Mouse (Mus musculus) embryo, embryonic 11.5 days (tissue): ENCODE measurements around the gene Fam162a.
"Not testable (repeated sequence)": the region's sequence is repeated elsewhere in the genome, so short reads cannot be mapped to it uniquely, and the experiment has no call there.

ENCODE experiments used
- DNase-seq: peaks from one replicate; pipeline ENCODE4 v3.0.0-alpha.2; 2012; ENCODE audit warnings: low read depth, low spot score

The Fam162a gene

DNA sequence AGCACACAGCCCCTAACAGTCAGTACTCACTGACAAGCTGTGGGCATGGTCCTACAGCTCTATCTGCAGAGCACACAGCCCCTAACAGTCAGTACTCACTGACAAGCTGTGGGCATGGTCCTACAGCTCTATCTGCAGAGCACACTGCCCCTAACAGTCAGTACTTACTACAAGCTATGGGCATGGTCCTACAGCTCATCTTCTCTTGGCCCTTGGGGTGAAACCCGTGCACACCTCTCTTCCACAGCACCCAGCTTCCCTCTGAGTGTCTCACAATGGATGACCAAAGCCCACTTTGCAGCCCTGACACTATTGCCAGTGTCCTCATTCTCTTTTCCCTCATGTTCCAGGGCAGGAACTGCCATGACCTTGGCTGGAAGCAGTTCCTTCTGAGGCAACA is 8.9 kb downstream of the Fam162a start:
- DNase-seq, result not testable (repeated sequence)

DNA sequence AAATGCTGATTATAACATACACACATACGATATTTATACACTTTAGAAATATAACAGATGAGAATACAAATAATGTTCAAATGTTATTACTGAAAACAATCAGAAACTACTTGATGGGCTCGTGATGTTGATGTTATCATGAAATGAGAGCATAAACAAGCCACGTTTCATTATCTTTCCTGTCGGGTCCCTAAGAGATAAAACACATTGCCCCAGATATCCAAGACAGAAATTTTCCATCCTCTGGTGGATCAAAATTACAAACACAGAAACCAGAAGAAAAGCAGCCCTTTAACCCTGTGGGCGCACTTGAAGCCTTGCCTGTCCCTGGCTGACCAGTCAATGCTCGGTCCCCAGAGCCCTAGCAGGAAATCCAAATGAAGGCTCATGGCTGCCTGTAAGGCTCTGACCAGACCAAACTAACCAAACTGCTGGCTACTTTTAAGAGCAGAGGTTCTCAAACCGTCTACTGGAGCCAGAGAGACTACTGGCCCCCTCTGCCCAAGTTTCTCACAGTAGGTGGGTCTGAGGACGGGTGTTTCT is 13.4 kb downstream of the Fam162a start:
- no peak for DNase-seq

DNA sequence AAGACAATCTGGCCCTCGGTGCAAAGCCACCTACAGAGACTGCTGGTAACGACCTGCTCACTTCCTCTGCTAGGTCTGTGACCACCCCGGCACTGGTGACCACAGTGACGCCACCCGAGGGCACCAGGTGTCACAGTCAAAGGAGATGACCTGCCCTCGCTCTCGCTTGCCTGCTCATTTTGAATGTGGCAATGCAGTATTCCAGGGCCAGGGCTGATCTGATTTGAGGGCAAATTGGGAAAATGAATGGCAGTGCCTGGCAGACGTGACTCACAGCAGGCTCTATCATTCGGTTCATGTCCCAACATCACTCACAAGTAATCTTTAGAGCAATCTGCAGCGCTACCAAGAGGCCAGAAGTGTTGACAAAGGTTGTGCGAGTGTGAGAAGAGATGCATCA is 15.0 kb downstream of the Fam162a start:
- no peak for DNase-seq

DNA sequence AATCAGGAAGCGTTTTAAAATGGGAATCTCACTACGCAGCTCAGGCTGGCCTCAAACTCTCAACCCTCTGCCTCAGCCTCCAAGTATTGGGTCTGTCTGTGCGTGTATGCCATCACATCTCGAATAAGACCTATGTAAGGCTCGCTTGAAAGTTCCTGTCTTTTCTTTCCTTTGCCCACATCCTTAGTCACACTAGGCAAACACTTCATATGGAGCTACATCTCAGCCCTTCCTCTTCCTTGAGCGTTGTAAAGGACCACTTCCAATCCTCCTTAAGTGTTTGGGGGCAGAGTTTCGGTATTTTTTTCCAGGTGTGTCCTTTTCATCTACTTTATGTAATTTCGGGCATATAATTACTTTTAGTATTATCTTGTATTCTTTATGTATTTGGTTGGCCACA is 16.5 kb downstream of the Fam162a start:
- DNase-seq, result no peak

DNA sequence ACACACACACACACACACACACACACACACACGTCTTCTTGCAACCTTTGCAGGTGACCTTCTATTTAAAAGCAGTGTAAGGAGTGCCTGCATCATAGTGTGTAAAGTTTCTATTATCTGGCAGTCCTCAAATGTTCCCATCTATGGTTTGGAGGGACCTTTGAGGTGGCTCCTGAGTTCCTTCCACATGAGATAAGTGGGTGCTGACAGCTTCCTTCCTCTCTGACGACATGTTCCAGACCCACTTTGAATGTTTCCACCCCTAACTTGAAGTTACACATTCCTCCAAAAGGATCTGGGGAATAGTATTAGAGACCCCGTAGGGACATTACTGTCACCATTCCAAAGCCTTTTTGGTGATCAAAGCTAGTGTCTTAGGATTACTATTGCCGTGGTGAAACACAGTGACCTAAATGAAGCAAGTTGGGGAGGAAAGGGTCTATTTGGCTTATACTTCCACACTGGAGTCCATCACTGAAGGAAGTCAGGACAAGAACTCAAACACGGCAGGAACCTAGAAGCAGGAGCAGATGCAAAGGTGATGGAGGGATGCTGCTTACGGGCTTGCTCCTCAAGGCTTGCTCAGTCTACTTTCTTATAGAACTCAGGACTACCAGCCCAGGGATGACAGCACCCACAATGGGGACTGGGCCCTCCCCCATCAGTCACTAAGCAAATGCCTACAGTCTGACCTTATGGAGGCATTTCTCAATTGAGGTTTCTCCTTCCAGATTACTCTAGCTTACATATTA is 17.7 kb downstream of the Fam162a start:
- no peak for DNase-seq

DNA sequence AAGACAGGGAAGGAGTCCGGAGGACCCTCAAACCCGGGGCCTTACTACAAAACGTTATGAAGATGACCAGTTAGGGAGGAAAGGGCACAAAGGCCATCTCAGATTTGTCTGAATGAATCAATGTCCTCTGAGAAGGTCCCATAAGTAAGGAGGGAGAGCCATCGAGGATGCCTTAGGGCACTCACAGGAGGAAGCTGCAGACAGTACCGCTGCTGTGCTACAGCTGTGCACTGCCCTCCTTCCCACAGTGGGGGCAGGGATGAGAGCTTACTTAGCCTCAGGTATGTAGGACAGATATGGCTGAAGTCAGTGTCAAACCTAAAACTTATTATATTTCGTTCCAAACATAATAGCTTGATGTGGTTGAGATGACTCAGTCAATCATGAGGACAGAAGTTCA is 19.9 kb downstream of the Fam162a start:
- no peak for DNase-seq

DNA sequence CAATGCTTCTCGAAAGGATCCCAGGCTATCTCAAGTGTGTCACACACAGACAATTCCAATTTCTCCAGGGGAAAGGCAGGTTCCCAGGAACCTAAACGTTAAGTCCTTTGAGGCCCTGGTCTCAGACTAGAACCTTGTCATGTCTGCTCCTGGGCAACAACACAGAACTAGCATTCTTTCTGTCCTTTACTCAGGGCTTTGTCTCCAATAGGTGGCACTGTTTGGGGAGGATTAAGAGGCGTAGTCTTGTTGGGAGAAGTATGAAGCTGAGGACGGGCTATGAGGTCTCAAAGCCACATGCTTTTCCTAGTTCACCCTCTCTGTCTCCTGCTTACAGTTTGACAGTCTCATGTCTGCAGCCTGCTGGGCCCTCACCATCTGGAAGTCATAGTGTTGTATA is 23.9 kb downstream of the Fam162a start:
- DNase-seq, result no peak

DNA sequence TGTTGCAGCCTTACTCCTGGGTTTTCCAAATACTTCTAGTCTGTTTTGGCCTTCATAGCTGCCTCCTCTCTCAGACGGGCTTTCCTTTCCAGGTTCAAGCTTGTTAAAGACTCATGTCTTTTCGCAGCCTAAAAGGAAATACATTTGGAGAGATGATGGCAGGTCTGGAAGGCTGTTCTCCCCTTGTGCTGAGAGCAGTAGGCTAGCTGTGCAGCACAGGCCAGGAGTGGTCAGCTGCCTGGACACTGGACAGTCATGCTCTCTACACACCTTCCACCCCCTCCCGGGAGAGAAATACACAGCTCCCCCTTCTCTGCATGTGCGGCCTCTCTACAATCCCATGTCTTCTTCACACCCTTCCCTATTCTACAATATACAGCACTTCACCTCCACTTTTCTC is 27.4 kb downstream of the Fam162a start:
- DNase-seq, result no peak

DNA sequence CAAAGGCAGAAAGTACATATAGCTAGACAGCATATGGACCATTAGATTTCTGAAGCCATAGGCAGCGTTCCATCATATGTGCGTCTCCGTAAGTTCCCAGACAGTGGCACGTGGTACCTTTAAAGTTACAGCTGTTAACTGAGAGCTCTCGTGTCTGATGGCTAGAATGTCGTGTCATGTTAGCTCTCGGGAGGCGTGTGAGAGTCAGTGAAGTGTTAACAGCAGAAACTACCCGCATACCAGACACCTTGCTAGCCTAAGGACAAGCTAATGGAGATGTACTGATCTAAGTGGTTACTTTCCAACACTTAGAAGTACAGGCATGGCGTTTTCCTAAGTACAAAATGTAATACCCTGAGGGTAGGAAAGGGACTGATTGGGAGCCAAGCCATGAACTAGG is 28.3 kb downstream of the Fam162a start:
- DNase-seq, result no peak

DNA sequence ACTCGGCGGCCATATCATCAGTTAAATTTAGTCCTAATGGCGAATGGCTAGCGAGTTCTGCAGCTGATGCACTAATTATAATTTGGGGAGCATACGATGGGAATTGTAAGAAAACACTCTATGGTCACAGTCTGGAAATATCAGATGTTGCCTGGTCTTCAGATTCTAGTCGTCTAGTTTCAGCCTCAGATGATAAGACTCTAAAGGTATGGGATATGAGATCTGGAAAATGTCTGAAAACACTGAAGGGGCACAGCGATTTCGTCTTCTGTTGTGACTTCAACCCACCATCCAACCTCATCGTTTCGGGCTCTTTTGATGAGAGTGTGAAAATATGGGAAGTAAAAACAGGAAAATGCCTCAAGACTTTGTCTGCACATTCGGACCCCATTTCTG is 29.8 kb downstream of the Fam162a start:
- DNase-seq, result no peak

DNA sequence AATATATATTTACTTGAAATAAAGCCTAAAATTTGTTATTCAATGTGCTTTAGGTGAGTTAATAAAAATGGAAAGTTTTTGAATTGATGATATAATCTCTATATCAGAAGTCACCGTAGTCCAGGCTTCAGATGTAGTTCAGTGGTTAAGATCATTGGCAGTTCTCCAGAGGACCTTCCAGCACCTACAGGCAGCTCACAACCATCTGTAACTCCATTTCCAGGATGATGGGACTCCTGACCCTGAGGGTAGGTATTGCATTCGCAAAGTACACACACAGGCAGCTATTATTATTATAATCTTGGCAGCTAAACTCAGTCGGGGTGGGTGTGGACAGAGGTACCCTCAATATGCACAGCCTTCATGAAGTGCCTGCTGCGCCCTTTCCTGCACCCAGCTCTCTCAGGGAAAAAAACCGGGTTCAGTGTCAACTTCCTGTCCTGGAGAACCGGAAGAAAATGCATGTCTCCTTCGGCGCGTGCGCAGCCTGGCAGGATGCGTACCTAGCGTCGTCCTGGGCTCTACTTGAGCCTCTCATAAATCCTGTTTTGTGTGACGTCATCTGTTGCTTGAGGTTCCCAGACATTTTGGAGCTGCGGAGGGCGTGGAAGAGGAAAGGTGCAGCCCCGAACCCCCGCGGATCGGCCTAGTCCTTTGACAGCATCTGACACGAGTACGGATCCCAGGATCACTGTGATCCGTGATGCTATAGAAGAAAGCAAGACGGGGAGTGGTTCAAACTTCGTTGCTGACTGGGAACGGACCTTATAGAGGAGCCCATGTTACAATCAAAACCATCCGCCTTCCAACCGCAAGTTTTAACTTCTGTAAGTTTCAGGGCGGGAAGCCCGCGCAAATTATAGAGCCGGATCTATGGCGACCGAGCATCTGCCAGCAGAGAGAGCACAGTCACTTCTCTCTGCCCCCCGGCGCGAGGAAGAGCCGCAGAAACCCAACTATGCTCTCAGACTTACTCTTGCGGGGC is 30.5 kb downstream of the Fam162a start, which contains the start of gene Wdr5b:
Gene Wdr5b, plus strand, starts transcription at position 551 of the 985 bp plus-strand sequence.
- DNase-seq, result peak; percentile 96

DNA sequence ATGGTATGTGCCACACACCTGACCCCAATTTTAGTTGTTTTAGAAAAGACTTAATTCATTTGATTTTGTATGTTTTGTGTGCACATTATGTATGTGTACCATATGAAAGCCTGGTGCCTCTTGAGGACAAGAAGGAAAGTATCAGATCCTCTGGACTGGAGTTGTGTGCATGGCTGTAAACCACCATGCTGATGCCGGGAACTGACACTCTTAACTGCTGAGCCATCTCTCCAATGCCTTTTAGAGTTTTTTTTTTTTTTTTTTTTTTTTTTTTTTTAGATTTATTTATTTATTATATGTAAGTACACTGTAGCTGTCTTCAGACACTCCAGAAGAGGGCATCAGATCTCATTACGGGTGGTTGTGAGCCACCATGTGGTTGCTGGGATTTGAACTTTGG is 43.3 kb downstream of the Fam162a start:
- not testable (repeated sequence) for DNase-seq

DNA sequence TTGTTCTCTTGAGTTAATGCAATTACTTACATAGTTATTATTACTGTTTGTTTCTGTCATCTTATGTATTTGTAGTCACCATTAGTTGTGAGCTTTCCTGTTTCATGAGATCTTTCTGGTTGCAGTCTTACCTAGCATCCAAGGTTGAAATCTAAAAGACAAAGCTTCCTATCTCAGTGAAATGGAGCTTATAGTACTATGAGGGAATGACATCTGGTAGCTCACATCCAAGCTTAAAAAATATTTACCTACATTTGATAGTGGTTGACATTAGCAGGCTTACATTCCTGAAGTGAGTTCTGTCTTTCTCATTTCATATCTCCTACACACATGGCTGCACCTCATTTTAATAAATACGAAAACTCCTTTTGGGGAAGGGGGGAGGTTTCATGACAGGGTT is 55.1 kb downstream of the Fam162a start:
- no peak for DNase-seq

DNA sequence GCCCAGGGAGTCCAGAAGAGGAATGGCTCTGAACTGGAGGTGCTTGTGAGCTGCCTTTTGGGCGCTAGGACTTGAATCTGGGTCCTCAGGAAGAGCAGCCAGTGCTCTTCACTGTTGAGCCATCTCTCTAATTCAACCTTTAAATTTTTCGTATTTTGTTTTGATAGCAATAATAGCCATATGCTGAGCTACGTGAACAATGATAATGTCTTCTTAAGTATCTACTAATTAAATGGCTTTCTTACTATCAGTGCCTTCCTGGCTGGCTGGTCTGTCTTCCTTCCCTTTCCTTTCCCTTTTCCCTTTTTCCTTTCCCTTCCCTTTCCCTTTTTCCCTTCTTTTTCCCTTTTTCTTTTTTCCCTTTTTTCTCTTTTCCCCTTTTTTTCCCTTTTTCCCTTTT is 63.0 kb downstream of the Fam162a start:
- DNase-seq, result no peak

DNA sequence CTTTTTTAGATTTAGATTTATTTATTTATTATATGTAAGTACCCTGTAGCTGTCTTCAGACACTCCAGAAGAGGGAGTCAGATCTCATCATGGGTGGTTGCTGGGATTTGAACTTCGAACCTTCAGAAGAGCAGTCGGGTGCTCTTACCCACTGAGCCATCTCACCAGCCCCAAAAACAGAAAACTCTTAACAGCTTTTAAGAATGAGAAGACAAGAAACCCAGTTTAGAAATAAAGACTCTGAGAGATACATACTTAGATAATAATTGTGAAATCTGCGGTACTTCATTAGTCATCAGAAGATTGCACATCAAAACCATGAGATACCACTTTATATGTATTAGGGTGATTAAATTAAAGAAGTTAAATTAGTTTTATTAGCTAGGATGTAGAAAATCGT is 72.5 kb downstream of the Fam162a start:
- DNase-seq, result not testable (repeated sequence)
